Mouse (Mus musculus): ENCODE data around the gene Auts2. TPM values are rescaled to one million over a fixed set of nuclear protein-coding genes. Genes with fewer than 3 reads are reported as not detected.

Auts2 gene
- polyA plus RNA-seq, 1 experiment = 10.4 TPM

DNA sequence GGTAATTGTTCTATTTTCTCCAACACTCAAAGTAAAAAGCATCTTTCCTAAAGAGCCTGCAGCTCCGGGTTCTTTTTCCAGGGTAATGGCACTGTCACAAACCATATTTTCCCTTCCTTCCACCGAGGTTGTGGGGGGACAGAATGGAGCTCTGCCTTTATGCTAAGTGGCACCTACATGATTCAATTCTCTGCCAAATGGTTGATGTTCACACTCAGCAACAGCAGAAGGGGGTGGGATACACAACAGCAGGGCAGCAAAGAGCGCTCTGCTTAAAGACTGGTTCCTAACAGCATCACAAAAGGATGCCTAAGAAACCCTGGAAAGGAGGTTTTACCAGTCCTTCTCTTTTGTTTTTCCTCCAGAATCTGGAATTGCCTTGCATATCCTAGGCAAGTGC lies 759.9 kb downstream of the Auts2 start:
- Histone ChIP-seq H3K4me3 (ENCODE audit: low read depth, low read length) (no peak overlapping the region), H3K4me1 (ENCODE audit: control insufficient read depth, insufficient read depth, insufficient read length, low read length) (peaks cover 2% of the 10 kb centered on the region; the same call in 1 of the 2 replicates), H3K27me3 (ENCODE audit: control insufficient read depth, insufficient read depth, low read length) (no peaks in the 10 kb centered on the region), H3K27ac (ENCODE audit: insufficient read depth, low read depth, low read length) (no peak overlapping the region), H3K36me3 (ENCODE audit: control insufficient read depth, insufficient read depth, low read length) (no peaks in the 10 kb centered on the region)
- 85% methylated on average over 3 of the region's 3 CpGs for WGBS
- no peak for TF ChIP-seq POLR2A (IDR thresholded peaks at IDR 0.05; ENCODE audit: low read depth, low read length)
- TF ChIP-seq CTCF (IDR thresholded peaks at IDR 0.05; ENCODE audit: extremely low read depth, insufficient read length, insufficient replicate concordance, low read depth, low read length) = no peak

DNA sequence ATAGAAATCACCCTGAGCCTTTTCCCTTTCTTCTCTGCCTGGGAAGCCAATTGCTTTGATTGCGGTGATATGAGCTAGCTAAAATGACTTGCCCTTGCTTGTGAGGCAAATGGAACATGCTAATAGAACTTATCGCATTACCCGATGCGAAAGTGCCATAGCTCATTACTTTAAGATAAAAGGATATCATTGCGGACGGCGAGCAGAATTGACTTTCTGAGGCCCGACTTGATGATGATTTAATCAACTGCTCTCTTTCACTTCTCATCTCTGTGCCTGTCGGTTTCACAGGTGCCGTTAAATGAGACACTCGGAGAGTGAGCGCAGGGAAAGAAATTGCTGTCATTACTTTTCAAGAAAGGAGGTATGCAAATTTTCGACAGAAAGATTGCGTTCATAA lies 762.1 kb downstream of the Auts2 start:
- TF ChIP-seq POLR2A (IDR thresholded peaks at IDR 0.05; ENCODE audit: low read depth, low read length) (no peak), CTCF (IDR thresholded peaks at IDR 0.05; ENCODE audit: extremely low read depth, insufficient read length, insufficient replicate concordance, low read depth, low read length) (no peak)
- peaks cover 2% of the 10 kb centered on the region; the same call in 1 of the 2 replicates for H3K4me1 ChIP-seq (ENCODE audit: control insufficient read depth, insufficient read depth, insufficient read length, low read length)
- no peaks in the 10 kb centered on the region for H3K27me3 ChIP-seq (ENCODE audit: control insufficient read depth, insufficient read depth, low read length)
- no peak overlapping the region for H3K27ac ChIP-seq (ENCODE audit: insufficient read depth, low read depth, low read length)
- no peaks in the 10 kb centered on the region for H3K36me3 ChIP-seq (ENCODE audit: control insufficient read depth, insufficient read depth, low read length)
- no peak overlapping the region for H3K4me3 ChIP-seq (ENCODE audit: low read depth, low read length)
- 91% methylated on average over 14 of the region's 14 CpGs for WGBS

DNA sequence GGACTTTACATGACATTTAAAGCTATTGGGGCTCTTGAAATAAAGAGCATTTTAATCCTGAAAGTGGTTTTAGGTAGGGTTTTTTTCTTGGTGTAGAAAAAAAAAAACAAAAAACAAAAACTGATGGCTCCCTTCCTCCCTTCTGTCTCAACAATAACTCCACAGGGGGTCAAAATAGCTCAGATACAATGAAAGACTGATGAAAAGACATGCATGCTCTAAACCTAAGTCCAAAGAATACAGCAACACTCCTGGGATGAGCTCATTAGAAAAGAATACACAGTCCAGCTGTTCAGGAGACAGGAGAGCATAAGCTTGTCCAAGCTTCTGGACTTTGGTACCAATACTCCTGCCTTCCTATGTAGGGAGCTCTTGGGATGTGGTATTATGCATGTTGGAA lies 764.0 kb downstream of the Auts2 start:
- Histone ChIP-seq H3K36me3 (ENCODE audit: control insufficient read depth, insufficient read depth, low read length) (no peaks in the 10 kb centered on the region), H3K27ac (ENCODE audit: insufficient read depth, low read depth, low read length) (no peak overlapping the region), H3K4me1 (ENCODE audit: control insufficient read depth, insufficient read depth, insufficient read length, low read length) (peaks cover 5% of the 10 kb centered on the region; the same call in 1 of the 2 replicates), H3K4me3 (ENCODE audit: low read depth, low read length) (no peak overlapping the region), H3K27me3 (ENCODE audit: control insufficient read depth, insufficient read depth, low read length) (no peaks in the 10 kb centered on the region)
- no peak for TF ChIP-seq POLR2A (IDR thresholded peaks at IDR 0.05; ENCODE audit: low read depth, low read length)
- TF ChIP-seq CTCF (IDR thresholded peaks at IDR 0.05; ENCODE audit: extremely low read depth, insufficient read length, insufficient replicate concordance, low read depth, low read length) = no peak

DNA sequence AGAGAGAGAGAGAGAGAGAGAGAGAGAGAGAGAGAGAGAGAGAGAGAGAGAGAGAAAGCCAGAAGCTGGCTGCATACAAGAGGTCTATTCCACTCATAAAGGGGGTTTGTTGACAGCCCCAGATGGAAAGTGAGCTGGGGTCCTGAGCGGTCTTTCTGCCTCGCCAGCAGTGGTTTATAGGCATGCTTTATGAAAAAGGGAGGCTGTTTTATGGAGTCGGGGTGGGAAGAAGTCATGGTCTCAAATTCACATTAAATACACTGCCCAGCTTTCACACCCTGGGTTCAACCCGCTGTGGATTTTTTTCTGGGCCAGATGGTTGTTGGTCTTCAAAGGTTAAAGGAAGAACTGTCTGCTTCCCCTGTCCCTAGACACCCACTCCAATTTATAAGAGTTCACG lies 767.5 kb downstream of the Auts2 start:
- Histone ChIP-seq H3K27me3 (ENCODE audit: control insufficient read depth, insufficient read depth, low read length) (no peaks in the 10 kb centered on the region), H3K4me3 (ENCODE audit: low read depth, low read length) (no peak overlapping the region), H3K27ac (ENCODE audit: insufficient read depth, low read depth, low read length) (no peak overlapping the region), H3K4me1 (ENCODE audit: control insufficient read depth, insufficient read depth, insufficient read length, low read length) (peaks cover 3% of the 10 kb centered on the region; the same call in 1 of the 2 replicates), H3K36me3 (ENCODE audit: control insufficient read depth, insufficient read depth, low read length) (no peaks in the 10 kb centered on the region)
- TF ChIP-seq POLR2A (IDR thresholded peaks at IDR 0.05; ENCODE audit: low read depth, low read length) = no peak
- no peak for TF ChIP-seq CTCF (IDR thresholded peaks at IDR 0.05; ENCODE audit: extremely low read depth, insufficient read length, insufficient replicate concordance, low read depth, low read length)
- 79% methylated on average over 5 of the region's 5 CpGs for WGBS

DNA sequence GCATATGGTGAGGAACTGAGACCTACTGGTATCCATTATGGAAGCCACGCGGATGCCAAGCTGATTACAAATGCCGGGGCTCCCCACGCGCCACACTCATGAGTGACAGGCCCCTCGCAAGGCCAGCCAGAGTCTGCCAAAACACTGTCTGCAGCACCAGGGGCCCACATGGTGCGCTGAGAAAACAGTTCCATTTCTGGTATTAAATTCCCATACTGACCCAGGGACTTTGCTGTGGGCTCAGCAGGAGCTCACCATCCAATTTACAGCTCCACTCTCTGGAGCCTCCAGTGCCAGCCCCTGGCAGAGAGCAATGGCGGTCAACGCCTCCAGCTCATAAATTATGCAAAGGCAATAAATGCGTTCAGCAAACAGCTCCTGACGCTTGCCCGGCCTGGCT lies 767.9 kb downstream of the Auts2 start:
- no peak overlapping the region for H3K27ac ChIP-seq (ENCODE audit: insufficient read depth, low read depth, low read length)
- no peaks in the 10 kb centered on the region for H3K27me3 ChIP-seq (ENCODE audit: control insufficient read depth, insufficient read depth, low read length)
- no peak overlapping the region for H3K4me3 ChIP-seq (ENCODE audit: low read depth, low read length)
- TF ChIP-seq POLR2A (IDR thresholded peaks at IDR 0.05; ENCODE audit: low read depth, low read length) = no peak
- TF ChIP-seq CTCF (IDR thresholded peaks at IDR 0.05; ENCODE audit: extremely low read depth, insufficient read length, insufficient replicate concordance, low read depth, low read length) = no peak
- no peaks in the 10 kb centered on the region for H3K36me3 ChIP-seq (ENCODE audit: control insufficient read depth, insufficient read depth, low read length)
- peaks cover 3% of the 10 kb centered on the region; the same call in 1 of the 2 replicates for H3K4me1 ChIP-seq (ENCODE audit: control insufficient read depth, insufficient read depth, insufficient read length, low read length)
- 60% methylated on average over 12 of the region's 12 CpGs for WGBS

DNA sequence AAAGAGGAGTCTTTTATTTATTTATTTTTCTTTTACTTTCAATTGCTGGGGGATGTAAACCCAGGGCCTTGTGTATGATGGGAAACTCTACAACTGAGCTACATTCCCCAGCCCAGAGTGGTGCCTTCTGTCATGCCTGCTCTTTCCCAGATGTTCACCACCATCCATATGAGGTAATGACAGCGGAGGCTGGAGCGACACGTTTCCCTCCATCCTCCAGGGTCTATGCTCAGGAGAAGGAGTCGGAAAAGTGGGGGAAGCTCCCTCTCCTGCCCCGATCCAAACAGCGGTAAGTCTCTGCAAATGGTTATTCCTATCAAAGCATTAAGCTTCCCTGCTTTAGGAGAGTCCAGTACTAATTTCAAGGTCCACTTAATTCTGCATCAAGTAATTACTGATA lies 768.4 kb downstream of the Auts2 start:
- H3K27me3 ChIP-seq (ENCODE audit: control insufficient read depth, insufficient read depth, low read length) = no peaks in the 10 kb centered on the region
- H3K4me3 ChIP-seq (ENCODE audit: low read depth, low read length) = no peak overlapping the region
- 92% methylated on average over 6 of the region's 6 CpGs for WGBS
- TF ChIP-seq CTCF (IDR thresholded peaks at IDR 0.05; ENCODE audit: extremely low read depth, insufficient read length, insufficient replicate concordance, low read depth, low read length) (no peak), POLR2A (IDR thresholded peaks at IDR 0.05; ENCODE audit: low read depth, low read length) (no peak)
- peaks cover 3% of the 10 kb centered on the region; the same call in 1 of the 2 replicates for H3K4me1 ChIP-seq (ENCODE audit: control insufficient read depth, insufficient read depth, insufficient read length, low read length)
- H3K36me3 ChIP-seq (ENCODE audit: control insufficient read depth, insufficient read depth, low read length) = no peaks in the 10 kb centered on the region
- no peak overlapping the region for H3K27ac ChIP-seq (ENCODE audit: insufficient read depth, low read depth, low read length)

DNA sequence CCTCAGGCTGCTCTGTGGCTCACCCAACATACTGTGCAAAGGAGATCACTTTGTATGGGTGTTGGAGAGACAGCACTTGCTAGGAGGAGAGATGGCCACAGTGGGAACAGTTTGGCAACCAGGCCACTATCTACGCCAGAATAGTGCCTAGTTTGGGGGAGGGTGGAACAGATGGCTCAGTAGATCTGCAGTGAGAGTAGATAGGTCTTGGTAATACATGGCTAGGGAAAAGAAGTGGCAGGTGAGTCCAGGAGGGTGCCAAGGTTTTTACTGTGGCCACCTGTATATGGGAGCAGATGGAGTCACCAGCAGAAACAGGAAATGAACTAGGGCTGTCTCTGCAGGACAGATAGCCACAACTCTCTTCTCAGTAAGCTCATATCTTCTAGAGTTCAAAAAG lies 770.5 kb downstream of the Auts2 start:
- TF ChIP-seq CTCF (IDR thresholded peaks at IDR 0.05; ENCODE audit: extremely low read depth, insufficient read length, insufficient replicate concordance, low read depth, low read length) (no peak), POLR2A (IDR thresholded peaks at IDR 0.05; ENCODE audit: low read depth, low read length) (no peak)
- H3K27ac ChIP-seq (ENCODE audit: insufficient read depth, low read depth, low read length) = no peak overlapping the region
- H3K27me3 ChIP-seq (ENCODE audit: control insufficient read depth, insufficient read depth, low read length) = no peaks in the 10 kb centered on the region
- WGBS = 93% methylated on average over 1 of the region's 1 CpGs
- H3K36me3 ChIP-seq (ENCODE audit: control insufficient read depth, insufficient read depth, low read length) = no peaks in the 10 kb centered on the region
- H3K4me1 ChIP-seq (ENCODE audit: control insufficient read depth, insufficient read depth, insufficient read length, low read length) = peaks cover 3% of the 10 kb centered on the region; the same call in 1 of the 2 replicates
- H3K4me3 ChIP-seq (ENCODE audit: low read depth, low read length) = no peak overlapping the region

Data from small intestine, adult 2 months (tissue).